Mouse (Mus musculus): ENCODE measurements around the gene Mllt1. TPM values are rescaled to one million over a fixed set of nuclear protein-coding genes. Genes with fewer than 3 reads are reported as not detected.

Mllt1 gene
- 4.8 TPM for polyA plus RNA-seq (2017; shearing (Covaris generic))

DNA sequence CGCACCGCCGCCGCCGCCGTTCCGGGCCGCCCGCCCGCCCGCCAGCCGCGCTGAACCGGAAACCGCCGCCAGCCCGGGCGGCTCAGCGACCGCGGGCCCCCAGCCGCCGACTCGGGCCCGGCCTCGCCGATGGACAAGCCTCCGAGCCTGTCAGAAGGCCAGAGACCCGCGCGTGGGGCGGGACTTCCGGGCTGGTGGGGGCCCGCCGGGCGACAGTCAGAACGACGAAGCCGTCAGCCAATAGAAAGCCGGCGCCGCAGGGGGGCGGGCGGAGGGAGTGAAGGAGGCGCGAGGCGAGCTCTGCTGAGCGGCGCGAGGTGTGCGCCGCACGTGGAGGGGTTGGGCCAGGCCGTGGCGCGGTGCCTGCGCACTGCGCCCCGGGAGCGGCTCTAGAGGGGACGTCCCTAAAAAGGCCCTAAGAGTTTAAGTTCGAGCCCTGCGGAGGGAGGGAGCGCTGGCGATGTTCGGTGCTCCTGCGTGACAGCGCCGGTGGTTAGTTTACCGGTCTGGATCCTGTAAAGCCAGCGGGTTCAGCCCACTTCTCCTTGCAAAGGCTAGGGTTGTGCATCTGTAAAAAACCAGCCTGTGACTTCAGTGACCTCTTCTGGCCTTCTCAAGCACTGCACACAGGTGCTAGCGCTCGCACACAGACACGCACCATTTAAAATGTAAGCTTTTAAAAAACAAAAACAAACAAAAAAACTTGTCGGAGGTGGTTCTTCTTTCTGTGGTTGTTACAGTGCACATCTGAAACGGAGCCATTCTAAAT, at the start of gene Mllt1:
Mllt1 (minus strand) TSS at position 53 of the 769 bp plus-strand sequence.

GRCm38 (mm10) chr17:56982013-56982412, 46.8 kb upstream of the Mllt1 start, which contains the start of gene Acer1:
TSS of gene Acer1 (minus strand) at chr17:56982126.

GRCm38 (mm10) chr17:56874936-56875651, 60.1 kb downstream of the Mllt1 start, which contains the start of gene 1700061G19Rik:
TSS of gene 1700061G19Rik (plus strand) at chr17:56875477.

GRCm38 (mm10) chr17:56874237-56874636, 61.0 kb downstream of the Mllt1 start, which contains the start of gene Acsbg2:
TSS of gene Acsbg2 (minus strand) at chr17:56874447.

Other genes with a start within 250 kb of the Mllt1 start
- gene Ndufa11, start 217.6 kb downstream of the Mllt1 start, polyA plus RNA-seq (2017; shearing (Covaris generic)), result 257 TPM
- 8.2 TPM for gene Vmac, start 217.4 kb downstream of the Mllt1 start, polyA plus RNA-seq (2017; shearing (Covaris generic))
- not detected for gene Nrtn, start 177.9 kb downstream of the Mllt1 start, polyA plus RNA-seq (2017; shearing (Covaris generic))
- 64.7 TPM for gene Dus3l, start 170.7 kb downstream of the Mllt1 start, polyA plus RNA-seq (2017; shearing (Covaris generic))
- gene Prr22, start 165.2 kb downstream of the Mllt1 start, polyA plus RNA-seq (2017; shearing (Covaris generic)), result 2.4 TPM
- 1.4 TPM for gene Rfx2, start 104.4 kb downstream of the Mllt1 start, polyA plus RNA-seq (2017; shearing (Covaris generic))
- not detected for gene Acsbg2, start 61.0 kb downstream of the Mllt1 start, polyA plus RNA-seq (2017; shearing (Covaris generic))
- gene 1700061G19Rik, start 59.9 kb downstream of the Mllt1 start, polyA plus RNA-seq (2017; shearing (Covaris generic)), result 0.11 TPM
- not detected for gene Acer1, start 46.7 kb upstream of the Mllt1 start, polyA plus RNA-seq (2017; shearing (Covaris generic))
- gene Clpp, start 54.9 kb upstream of the Mllt1 start, polyA plus RNA-seq (2017; shearing (Covaris generic)), result 94.9 TPM
- gene Alkbh7, start 61.9 kb upstream of the Mllt1 start, polyA plus RNA-seq (2017; shearing (Covaris generic)), result 37.9 TPM
- gene Pspn, start 64.6 kb upstream of the Mllt1 start, polyA plus RNA-seq (2017; shearing (Covaris generic)), result 1.8 TPM
- 93.0 TPM for gene Gtf2f1, start 75.9 kb upstream of the Mllt1 start, polyA plus RNA-seq (2017; shearing (Covaris generic))
- gene Gm17949, start 76.1 kb upstream of the Mllt1 start, polyA plus RNA-seq (2017; shearing (Covaris generic)), result 0.93 TPM
- 7.8 TPM for gene Khsrp, start 96.1 kb upstream of the Mllt1 start, polyA plus RNA-seq (2017; shearing (Covaris generic))
- not detected for gene Slc25a41, start 106.2 kb upstream of the Mllt1 start, polyA plus RNA-seq (2017; shearing (Covaris generic))
- gene Crb3, start 123.7 kb upstream of the Mllt1 start, polyA plus RNA-seq (2017; shearing (Covaris generic)), result 3.1 TPM
- gene Slc25a23, start 124.4 kb upstream of the Mllt1 start, polyA plus RNA-seq (2017; shearing (Covaris generic)), result 3.8 TPM
- 327 TPM for gene Dennd1c, start 143.1 kb upstream of the Mllt1 start, polyA plus RNA-seq (2017; shearing (Covaris generic))
- 2.0 TPM for gene Tubb4a, start 152.4 kb upstream of the Mllt1 start, polyA plus RNA-seq (2017; shearing (Covaris generic))
- 10.2 TPM for gene Tnfsf9, start 169.9 kb upstream of the Mllt1 start, polyA plus RNA-seq (2017; shearing (Covaris generic))
- gene Cd70, start 214.4 kb upstream of the Mllt1 start, polyA plus RNA-seq (2017; shearing (Covaris generic)), result 0.35 TPM